Mouse (Mus musculus) G1E (cell line): ENCODE results near the gene Taf12. TPM values are rescaled to one million over a fixed set of nuclear protein-coding genes. Genes with fewer than 3 reads are reported as not detected.

Experiments
- ATAC-seq: 2 replicates; pipeline ENCODE4 v1.8.0; 2016; ENCODE audit warnings: mild to moderate bottlenecking; ENCODE audit not compliant: insufficient number of reproducible peaks, poor library complexity, low FRiP score, severe bottlenecking; ENCODE audit errors: extremely low read depth
- DNase-seq: peaks from one replicate; pipeline ENCODE4 v3.0.0; 2012; ENCODE audit warnings: low spot score
- H3K27me3 ChIP-seq: 2 replicates; pipeline ENCODE4 v1.6.1; 2012; ENCODE audit warnings: mild to moderate bottlenecking, low read length, inconsistent platforms; ENCODE audit not compliant: insufficient read depth
- H3K36me3 ChIP-seq: replicated peaks from 2 replicates; pipeline ENCODE3; 2012; ENCODE audit warnings: mild to moderate bottlenecking, inconsistent platforms
- H3K4me1 ChIP-seq: 2 replicates; pipeline ENCODE4 v1.6.1; 2012; ENCODE audit warnings: low read depth, low read length, inconsistent platforms, mixed read lengths; ENCODE audit not compliant: insufficient read depth
- H3K4me3 ChIP-seq: 2 replicates; pipeline ENCODE4 v1.5.1; 2012; ENCODE audit warnings: low read depth, mild to moderate bottlenecking, inconsistent platforms, low read length, moderate library complexity, mixed read lengths
- H3K9me3 ChIP-seq: replicated peaks from 2 replicates; pipeline ENCODE4 v1.6.1; 2012; ENCODE audit warnings: inconsistent platforms
- CTCF ChIP-seq: IDR thresholded peaks from 2 replicates; pipeline ENCODE4 v1.5.1; 2012; ENCODE audit warnings: low read depth, low read length, inconsistent platforms, mixed read lengths
- GATA1 ChIP-seq: IDR thresholded peaks from 2 replicates; pipeline ENCODE4 v1.6.1; 2012; ENCODE audit warnings: borderline replicate concordance, low read length, inconsistent platforms, mixed read lengths
- GATA2 ChIP-seq: IDR thresholded peaks from 2 replicates; pipeline ENCODE4 v1.6.1; 2012; ENCODE audit warnings: low read depth, low read length, inconsistent platforms, borderline replicate concordance
- POLR2AphosphoS5 ChIP-seq: IDR thresholded peaks from 2 replicates; pipeline ENCODE4 v1.6.1; 2012; ENCODE audit warnings: low read depth, low read length, inconsistent platforms; ENCODE audit not compliant: insufficient replicate concordance
- TAL1 ChIP-seq: conservative IDR thresholded peaks from 2 replicates; pipeline ENCODE4 v1.6.1; 2012; ENCODE audit warnings: low read depth, low read length, inconsistent platforms, mixed read lengths
- polyA plus RNA-seq: library from polyadenylated mRNA; stranded (reverse); fragments of >175 nt; gene quantifications from 2 replicates; pipeline ENCODE4 v1.2.3, GENCODE M21; 2012
- total RNA-seq, 2 experiments: library from RNA; stranded (forward) in 1 of 2; stranded (reverse) in 1 of 2; fragments of 200-1000 nt in 1 of 2; fragments of >200 nt in 1 of 2; fragmentation: Nextera tagmentation in 1 of 2; gene quantifications; 2 replicates each; pipeline ENCODE4 v1.2.3; 2014 to 2017

Gene Taf12
- total and polyA plus RNA-seq, 3 experiments = 16.8 to 63.3 (median 52.8) TPM

GRCm38 (mm10) chr4:132291056-132291455 lies 16.9 kb downstream of the Taf12 start:
- TF ChIP-seq TAL1 (no peak), GATA2 (no peak), CTCF (no peak), GATA1 (no peak), POLR2AphosphoS5 (no peak)
- DNase-seq = no peak
- no peaks in the 10 kb centered on the region for H3K27me3 ChIP-seq
- no peak for ATAC-seq
- peaks cover 82% of the 10 kb centered on the region for H3K36me3 ChIP-seq
- no peak overlapping the region for H3K4me3 ChIP-seq
- H3K9me3 ChIP-seq = peaks cover 5% of the 10 kb centered on the region
- peaks cover 10% of the 10 kb centered on the region for H3K4me1 ChIP-seq

- TF ChIP-seq POLR2AphosphoS5 (no peak), CTCF (no peak), GATA2 (no peak), GATA1 (no peak), TAL1 (no peak)
- H3K27me3 ChIP-seq = no peaks in the 10 kb centered on the region
- peaks cover 5% of the 10 kb centered on the region for H3K9me3 ChIP-seq
- no peak for DNase-seq
- no peak overlapping the region for H3K4me3 ChIP-seq
- no peak for ATAC-seq
- peaks cover 75% of the 10 kb centered on the region for H3K36me3 ChIP-seq
- H3K4me1 ChIP-seq = peaks cover 10% of the 10 kb centered on the region
Measured at GRCm38 (mm10) chr4:132291624-132292335, 17.6 kb downstream of the Taf12 start.

DNA sequence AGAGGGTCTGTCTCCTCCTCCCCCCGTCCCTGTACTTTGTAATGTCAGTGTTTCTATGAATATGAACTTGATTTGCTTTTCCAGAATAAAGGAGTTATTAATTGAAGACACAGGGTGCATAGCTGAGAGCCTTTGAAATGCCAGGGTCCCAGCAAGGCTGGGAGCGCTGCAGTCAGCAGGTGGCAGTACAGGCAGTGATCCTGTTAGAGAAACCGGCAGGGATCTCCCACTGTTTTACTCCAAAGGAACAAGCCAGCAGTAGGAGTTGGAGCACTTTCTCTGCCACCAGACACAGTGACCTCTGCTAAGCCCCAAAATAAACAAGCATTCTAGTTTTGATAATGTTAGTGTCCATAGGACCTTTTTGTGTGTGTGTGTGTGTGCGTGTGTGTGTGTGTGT lies 18.8 kb downstream of the Taf12 start:
- no peak for DNase-seq
- Histone ChIP-seq H3K4me3 (no peak overlapping the region), H3K36me3 (peaks cover 69% of the 10 kb centered on the region), H3K9me3 (peaks cover 5% of the 10 kb centered on the region), H3K27me3 (no peaks in the 10 kb centered on the region), H3K4me1 (peaks cover 10% of the 10 kb centered on the region)
- ATAC-seq = no peak
- no peak for TF ChIP-seq GATA1
- TF ChIP-seq POLR2AphosphoS5 = no peak
- no peak for TF ChIP-seq CTCF
- TF ChIP-seq GATA2 = no peak
- no peak for TF ChIP-seq TAL1

GRCm38 (mm10) chr4:132293682-132294240 lies 19.6 kb downstream of the Taf12 start:
- Histone ChIP-seq H3K9me3 (peaks cover 5% of the 10 kb centered on the region), H3K27me3 (no peaks in the 10 kb centered on the region), H3K4me1 (peaks cover 10% of the 10 kb centered on the region), H3K36me3 (peaks cover 67% of the 10 kb centered on the region), H3K4me3 (no peak overlapping the region)
- no peak for DNase-seq
- TF ChIP-seq POLR2AphosphoS5 = no peak
- TF ChIP-seq GATA1 = no peak
- no peak for TF ChIP-seq GATA2
- no peak for TF ChIP-seq TAL1
- no peak for TF ChIP-seq CTCF
- no peak for ATAC-seq

DNA sequence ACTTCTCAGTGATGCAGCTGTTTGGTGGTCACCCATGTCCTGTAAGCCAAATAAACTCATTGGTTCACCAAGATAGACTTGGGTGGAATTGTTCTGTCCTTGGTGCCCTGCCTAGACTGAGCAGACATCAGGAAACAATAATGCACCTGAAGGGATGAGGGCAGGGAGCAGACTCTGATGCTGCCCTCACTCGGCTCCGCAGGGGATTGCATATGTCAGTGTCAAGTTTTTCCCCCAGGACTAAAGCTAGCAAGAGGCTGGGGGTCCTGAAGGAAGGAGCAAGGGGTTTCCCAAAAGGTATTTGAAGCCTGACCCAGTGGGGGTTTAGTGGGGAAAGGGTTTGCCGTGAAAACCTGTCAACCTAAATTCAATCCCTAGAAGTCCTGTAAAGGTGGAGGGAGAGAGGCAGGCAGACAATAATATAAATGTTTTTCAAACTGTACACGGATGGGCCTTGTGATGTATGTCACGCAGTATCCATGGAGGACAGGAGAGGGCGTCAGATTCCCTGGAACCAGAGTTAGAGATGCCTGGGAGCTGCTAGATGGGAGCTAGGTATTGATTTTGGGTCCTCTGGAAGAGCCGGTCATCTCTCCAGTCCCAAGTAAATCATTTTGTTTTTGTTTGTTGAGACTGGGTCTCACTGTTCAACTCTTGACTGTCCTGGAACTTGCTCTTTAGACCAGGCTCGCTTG lies 21.7 kb downstream of the Taf12 start:
- no peak for DNase-seq
- TF ChIP-seq POLR2AphosphoS5 (no peak), CTCF (no peak), GATA2 (no peak), TAL1 (no peak), GATA1 (no peak)
- no peak for ATAC-seq

DNA sequence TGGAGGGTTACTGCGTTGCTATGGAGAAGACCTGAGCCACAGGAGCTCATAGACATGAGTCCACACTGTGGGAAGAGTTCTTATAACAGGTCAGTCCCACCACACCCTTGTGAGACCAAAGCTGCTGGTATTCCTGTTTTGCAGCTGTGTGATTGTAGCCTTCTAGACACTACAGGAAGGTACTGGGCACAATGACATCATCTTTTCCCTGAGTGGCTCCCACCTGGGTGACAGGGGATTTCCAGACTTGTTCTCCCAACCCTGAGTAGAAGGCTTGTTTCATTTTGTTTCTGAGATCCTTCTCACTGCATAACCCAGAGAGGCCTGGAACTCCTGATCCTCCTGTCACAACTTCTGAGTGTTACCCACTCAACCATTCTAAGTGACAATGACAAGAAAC lies 25.7 kb downstream of the Taf12 start:
- Histone ChIP-seq H3K9me3 (no peaks in the 10 kb centered on the region), H3K4me1 (peaks cover 39% of the 10 kb centered on the region), H3K27me3 (no peaks in the 10 kb centered on the region), H3K4me3 (no peak overlapping the region), H3K36me3 (peaks cover 9% of the 10 kb centered on the region)
- ATAC-seq (no peak), DNase-seq (no peak)
- TF ChIP-seq GATA1 (no peak), GATA2 (no peak), POLR2AphosphoS5 (no peak), TAL1 (no peak), CTCF (no peak)

More for the DNA sequence above, 21.7 kb downstream of the Taf12 start:
- H3K9me3 ChIP-seq = peaks cover 5% of the 10 kb centered on the region
- no peak overlapping the region for H3K4me3 ChIP-seq
- no peaks in the 10 kb centered on the region for H3K27me3 ChIP-seq
- H3K36me3 ChIP-seq = peaks cover 49% of the 10 kb centered on the region
- H3K4me1 ChIP-seq = peaks cover 18% of the 10 kb centered on the region
